Mouse (Mus musculus): ENCODE results near the gene Rars.

- TF ChIP-seq CTCF (IDR thresholded peaks at IDR 0.05; ENCODE audit: low read depth) (no peak), EP300 (optimal IDR thresholded peaks at IDR 0.05) (no peak)
These were observed 51.9 kb downstream of the Rars start for GRCm38 (mm10) chr11:35782444-35782843.
